Mouse (Mus musculus) colon, adult 2 months (tissue): ENCODE measurements around the gene H2afy. TPM values are rescaled to one million over a fixed set of nuclear protein-coding genes. Genes with fewer than 3 reads are reported as not detected.

ENCODE experiments used
- polyA plus RNA-seq: library from polyadenylated mRNA; depleted of rRNA; stranded (reverse); fragments of >200 nt; gene quantifications from 2 replicates; pipeline ENCODE4 v1.2.3, GENCODE M21; 2012; rRNA removed

H2afy gene
- 140 and 166 TPM in 2 replicates for polyA plus RNA-seq

GRCm38 (mm10) chr13:56136200-56136599 is at the start of gene H2afy:
Gene H2afy (minus strand): TSS chr13:56136361.

DNA sequence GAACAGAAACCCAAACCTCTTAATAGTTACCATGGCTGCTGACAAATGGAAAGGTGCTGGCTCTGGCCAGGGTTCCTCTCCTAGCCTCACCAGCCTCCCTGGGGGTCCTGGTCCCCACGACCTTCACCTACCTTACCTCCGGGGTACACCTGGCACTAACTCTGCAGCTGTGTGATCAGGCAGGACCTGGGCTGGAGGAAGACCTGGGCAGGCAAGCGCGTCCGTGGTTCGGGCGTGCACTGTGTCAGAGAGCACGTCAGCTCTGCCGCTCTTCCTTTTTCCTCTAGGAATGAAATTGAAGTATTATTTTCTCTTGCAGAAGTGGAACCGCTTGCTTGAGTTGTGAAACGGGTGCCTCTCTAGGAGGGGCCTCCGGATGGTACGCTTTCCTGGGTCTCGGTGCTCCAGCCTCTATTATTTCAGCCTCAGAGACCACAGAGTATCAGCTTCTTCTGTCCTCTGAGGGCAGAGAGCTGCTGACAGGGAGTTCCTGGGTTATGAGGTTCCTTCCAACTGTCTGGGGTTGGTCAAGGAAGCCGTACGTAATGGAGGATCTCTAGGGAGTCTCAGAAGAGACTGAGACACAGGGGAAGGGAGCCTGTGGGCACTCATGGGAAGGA is 42.4 kb upstream of the H2afy start, which contains the start of gene Tifab:
TSS of gene Tifab (minus strand) at position 470 of the 620 bp plus-strand sequence.

Other genes starting within 250 kb of the H2afy start
- gene Tifab, start 42.5 kb upstream of the H2afy start, polyA plus RNA-seq, result 4.1 and 4.2 TPM in 2 replicates
- not detected in 2 replicates for gene Neurog1, start 115.8 kb upstream of the H2afy start, polyA plus RNA-seq
- gene Cxcl14, start 160.2 kb upstream of the H2afy start, polyA plus RNA-seq, result 43.1 and 43.2 TPM in 2 replicates